Mouse (Mus musculus) ES-Bruce4 (cell line): Measurements from ENCODE around the gene Ccdc144b. TPM values are rescaled to one million over a fixed set of nuclear protein-coding genes. Genes with fewer than 3 reads are reported as not detected.

Experiments used
- H3K27ac ChIP-seq: 2 replicates; pipeline ENCODE4 v1.5.1; 2012; ENCODE audit warnings: low read length, inconsistent platforms; ENCODE audit not compliant: insufficient read depth
- H3K27me3 ChIP-seq: 2 replicates; pipeline ENCODE4 v1.6.1; 2012; ENCODE audit warnings: mild to moderate bottlenecking, low read length, inconsistent platforms; ENCODE audit not compliant: control insufficient read depth, poor library complexity, insufficient read depth, severe bottlenecking
- H3K36me3 ChIP-seq: 2 replicates; pipeline ENCODE4 v1.6.1; 2012; ENCODE audit warnings: inconsistent platforms, mild to moderate bottlenecking, low read length, moderate library complexity; ENCODE audit not compliant: control insufficient read depth, poor library complexity, insufficient read depth, severe bottlenecking
- H3K4me1 ChIP-seq: one replicate; pipeline ENCODE4 v1.8.1; 2011; ENCODE audit warnings: low read length; ENCODE audit not compliant: control insufficient read depth, insufficient read depth
- H3K4me3 ChIP-seq: 2 replicates; pipeline ENCODE4 v1.5.1; 2011; ENCODE audit warnings: low read depth, mild to moderate bottlenecking, low read length
- H3K9ac ChIP-seq: 2 replicates; pipeline ENCODE4 v1.6.1; 2012; ENCODE audit warnings: low read depth, mild to moderate bottlenecking, inconsistent platforms; ENCODE audit not compliant: poor library complexity, severe bottlenecking
- H3K9me3 ChIP-seq: replicated peaks from 2 replicates; pipeline ENCODE4 v1.6.1; 2012; ENCODE audit warnings: mild to moderate bottlenecking, low read length, inconsistent platforms; ENCODE audit not compliant: control insufficient read depth, poor library complexity, insufficient read depth, severe bottlenecking
- CTCF ChIP-seq: IDR thresholded peaks from one replicate; pipeline ENCODE4 v1.8.1; 2011; ENCODE audit warnings: low read depth, low read length
- EP300 ChIP-seq: IDR thresholded peaks from 2 replicates; pipeline ENCODE4 v1.6.1; 2011; ENCODE audit warnings: low read depth, low read length; ENCODE audit not compliant: insufficient read depth
- POLR2A ChIP-seq: IDR thresholded peaks from one replicate; pipeline ENCODE4 v1.8.1; 2011; ENCODE audit warnings: low read length; ENCODE audit not compliant: insufficient read depth
- polyA plus RNA-seq: library from polyadenylated mRNA; stranded (reverse); fragments of >200 nt; gene quantifications from 2 replicates; pipeline ENCODE4 v1.2.4, GENCODE M21; 2011; ENCODE audit warnings: low read depth; ENCODE audit not compliant: missing spikeins, insufficient read depth, insufficient read length

The Ccdc144b gene
- polyA plus RNA-seq, 1 experiment: not detected

- H3K4me1 ChIP-seq: no peaks in the 10 kb centered on the region
- H3K4me3 ChIP-seq: no peak overlapping the region
- no peaks in the 10 kb centered on the region for H3K27me3 ChIP-seq
- no peak overlapping the region for H3K27ac ChIP-seq
- TF ChIP-seq EP300 (no peak), CTCF (no peak), POLR2A (no peak)
- no peak overlapping the region for H3K9ac ChIP-seq
- no peaks in the 10 kb centered on the region for H3K9me3 ChIP-seq
- no peaks in the 10 kb centered on the region for H3K36me3 ChIP-seq
Measured at GRCm38 (mm10) chr3:36025732-36026131, 27.6 kb downstream of the Ccdc144b start.

- Histone ChIP-seq H3K9ac (no peak overlapping the region), H3K27me3 (no peaks in the 10 kb centered on the region; the same call in 1 of the 2 replicates), H3K4me1 (no peaks in the 10 kb centered on the region), H3K9me3 (0 out of 2 replicates have a peak, but pooled peaks cover 3% of the 10 kb centered on the region), H3K36me3 (no peaks in the 10 kb centered on the region), H3K4me3 (no peak overlapping the region), H3K27ac (no peak overlapping the region)
- TF ChIP-seq CTCF: no peak
- no peak for TF ChIP-seq EP300
- no peak for TF ChIP-seq POLR2A
Measured at GRCm38 (mm10) chr3:36011239-36011638, 42.1 kb downstream of the Ccdc144b start.

- no peak overlapping the region for H3K4me3 ChIP-seq
- H3K4me1 ChIP-seq: no peaks in the 10 kb centered on the region
- 0 out of 2 replicates have a peak, but pooled peaks cover 3% of the 10 kb centered on the region for H3K9me3 ChIP-seq
- no peaks in the 10 kb centered on the region; the same call in 1 of the 2 replicates for H3K27me3 ChIP-seq
- no peak overlapping the region for H3K27ac ChIP-seq
- no peaks in the 10 kb centered on the region for H3K36me3 ChIP-seq
- TF ChIP-seq POLR2A (no peak), CTCF (no peak), EP300 (no peak)
- no peak overlapping the region for H3K9ac ChIP-seq
Measured at GRCm38 (mm10) chr3:36008411-36009154, 44.8 kb downstream of the Ccdc144b start.

- Histone ChIP-seq H3K36me3 (no peaks in the 10 kb centered on the region), H3K27ac (no peak overlapping the region), H3K9ac (no peak overlapping the region), H3K4me1 (no peaks in the 10 kb centered on the region), H3K9me3 (0 out of 2 replicates have a peak, but pooled peaks cover 3% of the 10 kb centered on the region), H3K27me3 (no peaks in the 10 kb centered on the region), H3K4me3 (no peak overlapping the region)
- TF ChIP-seq CTCF: no peak
- TF ChIP-seq POLR2A: no peak
- no peak for TF ChIP-seq EP300
Measured at GRCm38 (mm10) chr3:36004028-36004895, 49.1 kb downstream of the Ccdc144b start.

GRCm38 (mm10) chr3:36000275-36001239 is 52.8 kb downstream of the Ccdc144b start, which contains the start of gene Mccc1:
Gene Mccc1, minus strand, starts transcription at chr3:36000678.
- Histone ChIP-seq H3K4me1 (no peaks in the 10 kb centered on the region), H3K27me3 (no peaks in the 10 kb centered on the region), H3K9ac (peak within 1 kb of the TSS; percentile 67), H3K36me3 (no peaks in the 10 kb centered on the region), H3K4me3 (peak within 1 kb of the TSS; percentile 87), H3K9me3 (no peaks in the 10 kb centered on the region), H3K27ac (peak within 1 kb of the TSS; percentile 38; the same call in 1 of the 2 replicates)
- TF ChIP-seq POLR2A (no peak), EP300 (no peak), CTCF (no peak)
